Mouse (Mus musculus) forebrain, embryonic 15.5 days (tissue): Measurements from ENCODE around the gene Arhgap45. TPM values are rescaled to one million over a fixed set of nuclear protein-coding genes. Genes with fewer than 3 reads are reported as not detected.

ENCODE experiments used
- ATAC-seq: fragments of 200-750 bp; cut with Nextera tagmentation; replicated peaks from 2 replicates; pipeline ENCODE4 v1.8.0; 2017; ENCODE audit warnings: mild to moderate bottlenecking, moderate TSS enrichment, moderate library complexity
- H3K27ac ChIP-seq: fragments of 300-500 bp; sonication (generic); replicated peaks from 2 replicates; pipeline ENCODE4 v1.5.1; 2015; ENCODE audit warnings: mild to moderate bottlenecking, inconsistent platforms
- H3K27me3 ChIP-seq: fragments of 300-500 bp; sonication (generic); 2 replicates; pipeline ENCODE4 v1.6.1; 2015; ENCODE audit warnings: inconsistent platforms
- H3K36me3 ChIP-seq: fragments of 300-500 bp; sonication (generic); 2 replicates; pipeline ENCODE4 v1.6.1; 2015; ENCODE audit warnings: mild to moderate bottlenecking, inconsistent platforms
- H3K4me1 ChIP-seq: fragments of 300-500 bp; sonication (generic); 2 replicates; pipeline ENCODE4 v1.6.1; 2015; ENCODE audit warnings: inconsistent platforms
- H3K4me2 ChIP-seq: fragments of 300-500 bp; sonication (generic); replicated peaks from 2 replicates; pipeline ENCODE4 v1.6.1; 2015; ENCODE audit warnings: mild to moderate bottlenecking, inconsistent platforms
- H3K4me3 ChIP-seq: fragments of 300-500 bp; sonication (generic); 2 replicates; pipeline ENCODE4 v1.5.1; 2015; ENCODE audit warnings: mild to moderate bottlenecking, inconsistent platforms
- H3K9ac ChIP-seq: fragments of 300-500 bp; sonication (generic); replicated peaks from 2 replicates; pipeline ENCODE4 v1.6.1; 2015; ENCODE audit warnings: mild to moderate bottlenecking, inconsistent platforms
- H3K9me3 ChIP-seq: fragments of 300-500 bp; sonication (generic); 2 replicates; pipeline ENCODE4 v1.6.1; 2016; ENCODE audit warnings: inconsistent platforms
- WGBS: fragments of 180-500 bp; shearing (Covaris S2); methylation state at CpG from one replicate; pipeline ENCODE4 v1.1.7; 2015; ENCODE audit warnings: mixed read lengths; 5-methylcytosine and 5-hydroxymethylcytosine counted together
- polyA plus RNA-seq: library from polyadenylated mRNA; unstranded; fragments of >200 nt; fragmentation: Nextera tagmentation; extraction: Ambion mirVana; gene quantifications from 2 replicates; pipeline ENCODE4 v1.2.1, GENCODE M21; 2015

Gene Arhgap45
- polyA plus RNA-seq, 1 experiment from 2014 or later = 1.3 TPM

DNA sequence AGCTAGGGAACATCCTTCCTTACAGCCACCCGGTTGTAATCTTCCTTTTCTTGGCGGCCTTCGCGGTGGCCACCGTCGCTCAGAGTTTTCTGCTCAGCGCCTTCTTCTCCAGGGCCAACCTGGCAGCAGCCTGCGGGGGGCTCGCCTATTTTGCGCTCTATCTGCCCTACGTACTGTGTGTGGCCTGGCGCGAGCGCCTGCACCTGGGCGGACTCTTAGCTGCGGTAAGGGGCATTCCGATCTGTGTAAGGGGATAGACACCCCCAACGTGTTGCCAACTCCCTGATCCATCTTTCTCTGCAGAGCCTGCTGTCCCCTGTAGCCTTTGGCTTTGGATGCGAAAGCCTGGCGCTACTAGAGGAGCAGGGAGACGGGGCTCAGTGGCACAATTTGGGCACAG lies 13.6 kb upstream of the Arhgap45 start:
- Histone ChIP-seq H3K27me3 (peaks cover 17% of the 10 kb centered on the region; the same call in 1 of the 2 replicates), H3K4me1 (peaks cover 6% of the 10 kb centered on the region), H3K27ac (no peak overlapping the region), H3K4me2 (no peak overlapping the region), H3K9ac (no peak overlapping the region), H3K36me3 (no peaks in the 10 kb centered on the region), H3K4me3 (no peak overlapping the region), H3K9me3 (no peaks in the 10 kb centered on the region)
- ATAC-seq = no peak
- WGBS = 21% methylated on average over 21 of the region's 21 CpGs

- Histone ChIP-seq H3K9me3 (no peaks in the 10 kb centered on the region), H3K4me3 (no peak overlapping the region), H3K36me3 (no peaks in the 10 kb centered on the region), H3K9ac (no peak overlapping the region), H3K27ac (no peak overlapping the region), H3K4me1 (no peaks in the 10 kb centered on the region), H3K4me2 (no peak overlapping the region), H3K27me3 (peaks cover 17% of the 10 kb centered on the region; the same call in 1 of the 2 replicates)
- ATAC-seq = no peak
- 67% methylated on average over 9 of the region's 9 CpGs for WGBS
Observed at GRCm38 (mm10) chr10:80003374-80004232, 12.8 kb upstream of the Arhgap45 start.

GRCm38 (mm10) chr10:80004233-80004705 lies 12.2 kb upstream of the Arhgap45 start:
- H3K36me3 ChIP-seq = no peaks in the 10 kb centered on the region
- no peak overlapping the region for H3K9ac ChIP-seq
- H3K27me3 ChIP-seq = peaks cover 17% of the 10 kb centered on the region; the same call in 1 of the 2 replicates
- H3K4me1 ChIP-seq = no peaks in the 10 kb centered on the region
- no peak for ATAC-seq
- H3K9me3 ChIP-seq = no peaks in the 10 kb centered on the region
- no peak overlapping the region for H3K27ac ChIP-seq
- WGBS = 90% methylated on average over 8 of the region's 8 CpGs
- no peak overlapping the region for H3K4me3 ChIP-seq
- H3K4me2 ChIP-seq = no peak overlapping the region

DNA sequence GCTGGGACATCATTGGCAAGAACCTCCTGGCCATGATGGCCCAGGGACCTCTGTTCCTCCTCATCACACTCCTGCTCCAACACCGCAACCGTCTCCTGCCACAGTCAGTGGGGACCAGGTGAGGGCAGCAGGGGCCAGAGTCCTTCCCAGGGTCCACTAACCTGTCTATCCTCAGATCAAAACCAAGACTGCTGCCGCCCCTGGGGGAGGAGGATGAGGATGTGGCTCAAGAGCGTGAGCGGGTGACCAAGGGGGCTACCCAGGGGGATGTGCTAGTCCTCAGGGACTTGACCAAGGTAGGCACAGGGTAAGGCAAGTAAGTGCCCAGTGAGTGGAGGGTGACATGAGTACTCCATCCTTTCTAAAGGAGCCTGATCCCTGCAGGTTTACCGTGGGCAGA lies 4.7 kb upstream of the Arhgap45 start:
- Histone ChIP-seq H3K4me2 (no peak overlapping the region), H3K27me3 (peaks cover 47% of the 10 kb centered on the region), H3K4me1 (no peaks in the 10 kb centered on the region), H3K27ac (no peak overlapping the region), H3K9ac (no peak overlapping the region), H3K36me3 (peaks cover 14% of the 10 kb centered on the region; the same call in 1 of the 2 replicates), H3K9me3 (peaks cover 10% of the 10 kb centered on the region; the same call in 1 of the 2 replicates), H3K4me3 (no peak overlapping the region)
- ATAC-seq = no peak
- 90% methylated on average over 6 of the region's 6 CpGs for WGBS

- H3K4me3 ChIP-seq = no peak overlapping the region
- H3K4me1 ChIP-seq = no peaks in the 10 kb centered on the region
- H3K27me3 ChIP-seq = peaks cover 54% of the 10 kb centered on the region
- H3K9ac ChIP-seq = no peak overlapping the region
- peaks cover 10% of the 10 kb centered on the region; the same call in 1 of the 2 replicates for H3K9me3 ChIP-seq
- no peak overlapping the region for H3K27ac ChIP-seq
- no peak for ATAC-seq
- 31% methylated on average over 25 of the region's 25 CpGs for WGBS
- H3K4me2 ChIP-seq = no peak overlapping the region
- peaks cover 14% of the 10 kb centered on the region; the same call in 1 of the 2 replicates for H3K36me3 ChIP-seq
Observed at GRCm38 (mm10) chr10:80013609-80014008, 2.8 kb upstream of the Arhgap45 start.

- ATAC-seq = no peak
Observed at GRCm38 (mm10) chr10:80014484-80015290, 1.8 kb upstream of the Arhgap45 start.

DNA sequence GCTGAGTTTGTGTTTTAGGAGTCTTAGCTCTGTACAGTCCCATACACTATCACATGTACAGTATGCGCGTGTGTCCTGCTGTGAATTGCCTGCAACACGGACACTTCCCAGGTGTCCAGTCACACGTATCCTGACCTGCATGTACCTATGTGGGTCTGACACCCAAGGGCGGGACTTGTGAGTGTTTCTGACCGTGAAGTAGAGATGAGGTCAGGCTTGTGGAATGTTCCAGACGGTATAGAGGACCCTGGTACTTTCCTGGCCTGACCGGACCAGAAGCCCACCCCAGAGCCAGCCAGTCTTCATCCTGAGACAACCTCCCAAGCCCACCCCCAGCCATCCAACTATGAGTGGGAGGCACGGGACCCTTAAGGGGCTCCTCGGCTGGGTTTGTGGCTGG lies 870 bp upstream of the Arhgap45 start:
- H3K27me3 ChIP-seq = peaks cover 70% of the 10 kb centered on the region

More at GRCm38 (mm10) chr10:80014484-80015290, 1.8 kb upstream of the Arhgap45 start:
- Histone ChIP-seq H3K4me1 (no peaks in the 10 kb centered on the region), H3K27ac (no peak overlapping the region), H3K4me3 (no peak overlapping the region), H3K4me2 (no peak overlapping the region), H3K9ac (no peak overlapping the region), H3K27me3 (peaks cover 64% of the 10 kb centered on the region), H3K36me3 (peaks cover 13% of the 10 kb centered on the region; the same call in 1 of the 2 replicates), H3K9me3 (peaks cover 10% of the 10 kb centered on the region; the same call in 1 of the 2 replicates)
- WGBS = 21% methylated on average over 28 of the region's 28 CpGs

DNA sequence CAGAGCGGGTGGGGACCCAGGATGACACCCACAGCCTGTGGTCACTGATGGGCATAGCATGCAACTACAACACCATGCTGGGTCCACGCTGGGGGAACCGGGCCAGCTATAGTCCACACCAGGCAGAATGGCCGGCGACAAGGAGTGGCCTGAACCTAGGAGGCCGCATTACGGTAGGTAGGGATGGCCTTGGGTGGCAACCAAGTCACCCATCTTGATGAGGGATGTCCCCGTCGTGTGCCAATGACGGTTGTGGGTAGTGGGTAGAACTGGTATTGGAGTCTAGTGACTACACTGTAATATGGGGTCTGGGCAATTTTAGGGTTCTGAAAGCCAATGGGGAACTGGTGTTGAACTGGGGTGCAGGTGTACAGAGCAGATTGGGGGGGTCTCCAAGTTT lies 478 bp downstream of the Arhgap45 start:
- no peak overlapping the region for H3K27ac ChIP-seq
- 88% methylated on average over 10 of the region's 10 CpGs for WGBS
- H3K4me1 ChIP-seq = no peaks in the 10 kb centered on the region
- peaks cover 65% of the 10 kb centered on the region for H3K27me3 ChIP-seq
- no peak overlapping the region for H3K4me3 ChIP-seq
- no peaks in the 10 kb centered on the region for H3K36me3 ChIP-seq
- no peaks in the 10 kb centered on the region for H3K9me3 ChIP-seq
- ATAC-seq = no peak
- H3K9ac ChIP-seq = no peak overlapping the region
- no peak overlapping the region for H3K4me2 ChIP-seq

More for the DNA sequence above, 870 bp upstream of the Arhgap45 start:
- Histone ChIP-seq H3K27ac (no peak overlapping the region), H3K36me3 (peaks cover 6% of the 10 kb centered on the region; the same call in 1 of the 2 replicates), H3K4me2 (no peak overlapping the region), H3K4me1 (no peaks in the 10 kb centered on the region), H3K4me3 (no peak overlapping the region), H3K9ac (no peak overlapping the region), H3K9me3 (peaks cover 9% of the 10 kb centered on the region; the same call in 1 of the 2 replicates)
- WGBS = 78% methylated on average over 10 of the region's 10 CpGs
- no peak for ATAC-seq

DNA sequence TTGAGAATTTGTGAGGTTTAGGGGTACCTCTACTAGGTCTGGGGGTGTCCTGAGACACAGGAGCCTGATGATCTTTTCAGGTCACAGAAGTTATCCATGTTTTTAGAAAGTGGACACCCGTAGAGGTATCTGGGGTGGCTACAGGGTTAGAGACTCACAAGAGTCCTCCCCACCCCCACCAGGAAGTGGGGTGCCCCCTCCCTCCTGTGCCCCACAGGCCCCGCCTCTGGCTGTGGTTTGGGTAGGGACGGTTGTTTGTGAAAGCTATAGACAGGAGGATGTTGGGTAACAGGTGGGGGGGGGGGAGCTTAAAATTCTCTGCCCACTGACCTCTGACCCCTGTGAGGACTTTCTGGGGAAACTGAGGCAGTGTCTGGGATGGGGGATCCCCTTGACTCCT lies 908 bp downstream of the Arhgap45 start:
- H3K4me1 ChIP-seq = no peaks in the 10 kb centered on the region
- no peaks in the 10 kb centered on the region for H3K9me3 ChIP-seq
- peaks cover 62% of the 10 kb centered on the region for H3K27me3 ChIP-seq
- 87% methylated on average over 3 of the region's 3 CpGs for WGBS
- no peaks in the 10 kb centered on the region for H3K36me3 ChIP-seq
- ATAC-seq = no peak
- no peak overlapping the region for H3K4me2 ChIP-seq
- H3K27ac ChIP-seq = no peak overlapping the region
- no peak overlapping the region for H3K4me3 ChIP-seq
- no peak overlapping the region for H3K9ac ChIP-seq

DNA sequence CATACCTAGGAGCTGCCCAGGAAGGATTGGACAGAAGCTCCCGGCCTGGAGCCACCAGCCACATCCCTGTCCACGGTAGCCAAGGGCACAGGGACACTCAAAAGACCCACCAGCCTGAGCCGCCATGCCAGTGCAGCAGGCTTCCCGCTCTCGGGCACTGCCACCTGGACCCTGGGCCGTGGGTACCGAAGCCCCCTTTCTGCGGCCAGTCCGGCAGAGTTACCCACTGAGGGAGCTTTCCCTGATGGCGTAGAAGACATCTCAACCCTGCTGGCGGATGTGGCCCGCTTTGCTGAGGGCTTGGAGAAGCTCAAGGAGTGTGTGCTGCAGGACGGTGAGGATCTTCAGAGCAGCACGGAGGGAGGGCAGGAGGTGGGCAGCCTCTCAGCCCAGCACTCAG lies 1.3 kb downstream of the Arhgap45 start:
- no peak overlapping the region for H3K9ac ChIP-seq
- no peak for ATAC-seq
- no peaks in the 10 kb centered on the region for H3K36me3 ChIP-seq
- no peaks in the 10 kb centered on the region for H3K4me1 ChIP-seq
- no peak overlapping the region for H3K4me3 ChIP-seq
- peaks cover 59% of the 10 kb centered on the region for H3K27me3 ChIP-seq
- no peaks in the 10 kb centered on the region for H3K9me3 ChIP-seq
- no peak overlapping the region for H3K4me2 ChIP-seq
- WGBS = 83% methylated on average over 14 of the region's 14 CpGs
- no peak overlapping the region for H3K27ac ChIP-seq

GRCm38 (mm10) chr10:80018739-80019297 lies 2.4 kb downstream of the Arhgap45 start:
- WGBS = 8% methylated on average over 14 of the region's 15 CpGs
- no peak overlapping the region for H3K4me3 ChIP-seq
- no peak overlapping the region for H3K9ac ChIP-seq
- no peaks in the 10 kb centered on the region for H3K36me3 ChIP-seq
- ATAC-seq = no peak
- H3K27me3 ChIP-seq = peaks cover 48% of the 10 kb centered on the region
- H3K4me1 ChIP-seq = no peaks in the 10 kb centered on the region
- no peak overlapping the region for H3K27ac ChIP-seq
- no peak overlapping the region for H3K4me2 ChIP-seq
- H3K9me3 ChIP-seq = no peaks in the 10 kb centered on the region
